Mouse (Mus musculus): Measurements from ENCODE around the gene Dlx3.

Dlx3 gene

DNA sequence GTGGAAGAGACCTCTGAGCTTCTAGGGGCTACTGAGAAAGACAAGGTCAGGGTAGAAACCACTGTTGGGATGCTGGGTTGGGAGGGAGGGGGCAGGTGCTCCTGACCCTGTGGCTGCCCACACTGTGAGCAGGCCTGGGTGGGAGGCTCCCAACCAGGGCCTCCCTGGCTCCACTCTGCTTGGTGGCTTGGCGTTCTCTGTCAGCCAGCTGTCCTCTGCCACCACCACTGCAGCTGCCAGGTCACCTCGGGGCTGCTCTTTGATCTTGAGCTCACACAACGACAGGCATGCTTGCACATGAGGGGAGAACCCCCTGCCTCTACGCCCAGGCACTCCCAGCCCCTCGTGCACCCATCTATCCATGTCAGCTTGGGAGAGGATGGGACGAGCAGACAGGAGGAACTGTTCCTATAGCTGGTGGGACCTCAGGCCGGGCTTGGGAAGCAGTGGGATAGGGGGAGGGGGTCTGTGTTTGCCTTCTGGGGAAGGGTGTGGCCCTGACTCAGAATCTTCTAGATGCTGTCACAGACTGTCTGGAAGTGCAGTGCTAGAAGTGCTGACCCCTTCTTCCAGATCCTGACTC, 5.5 kb downstream of the Dlx3 start:
- no peak for DNase-seq (ENCODE audit: low spot score in 2 of 2)

GRCm38 (mm10) chr11:95126272-95127245, 6.6 kb downstream of the Dlx3 start:
- DNase-seq (ENCODE audit: low spot score in 2 of 2): no peak

DNA sequence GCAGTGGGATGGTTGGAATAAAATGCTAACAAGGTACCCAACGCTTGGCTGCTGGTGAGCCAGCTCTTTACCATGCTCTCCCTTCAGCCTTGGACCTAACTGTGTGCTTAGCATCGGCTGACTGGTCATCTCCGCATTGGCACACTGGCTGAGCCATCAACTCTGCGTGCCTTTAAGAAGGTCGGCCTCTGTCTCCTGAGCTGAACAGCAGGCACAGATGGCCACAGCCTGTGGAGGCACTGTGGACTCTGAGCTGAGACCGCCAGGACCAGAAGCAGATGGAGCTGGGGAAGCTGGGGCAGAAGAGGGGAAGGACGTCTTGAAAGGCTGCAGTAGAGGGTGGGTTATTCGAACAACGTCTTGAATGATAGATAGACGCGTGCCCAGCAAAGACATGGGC, 8.4 kb downstream of the Dlx3 start:
- DNase-seq (ENCODE audit: low spot score in 2 of 2): no peak

- no peak for DNase-seq (ENCODE audit: low spot score in 2 of 2)
Measured at GRCm38 (mm10) chr11:95130668-95131252, 10.8 kb downstream of the Dlx3 start.

- no peak for DNase-seq (ENCODE audit: low spot score in 2 of 2)
Measured at GRCm38 (mm10) chr11:95133321-95133720, 13.4 kb downstream of the Dlx3 start.

- DNase-seq (ENCODE audit: low spot score in 2 of 2): no peak
Measured at GRCm38 (mm10) chr11:95137281-95137680, 17.4 kb downstream of the Dlx3 start.

- no peak for DNase-seq (ENCODE audit: low spot score in 2 of 2)
Measured at GRCm38 (mm10) chr11:95139871-95140270, 20.0 kb downstream of the Dlx3 start.

DNA sequence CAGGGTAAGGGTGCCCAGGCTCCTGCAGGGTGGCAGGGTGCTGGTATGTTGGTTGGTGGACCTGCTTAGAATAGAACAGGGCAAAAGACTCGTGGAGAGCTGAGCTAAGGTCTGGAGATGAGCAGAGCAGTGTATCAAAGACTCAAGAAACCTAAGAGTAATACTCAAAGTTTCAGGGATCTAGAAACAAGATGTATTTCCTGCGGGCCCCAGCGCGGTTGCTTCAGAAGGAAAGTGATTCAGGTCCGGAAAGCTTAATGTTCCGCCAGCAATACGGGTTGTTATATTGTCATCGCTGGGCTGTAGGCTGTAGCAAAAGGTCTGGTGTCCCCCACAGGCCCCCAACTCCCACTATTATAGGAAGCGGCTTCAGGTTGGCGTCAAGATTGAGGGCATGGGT, 22.3 kb downstream of the Dlx3 start:
- DNase-seq (ENCODE audit: low spot score in 2 of 2): no peak

GRCm38 (mm10) chr11:95142980-95143575, 23.2 kb downstream of the Dlx3 start:
- no peak for DNase-seq (ENCODE audit: low spot score in 2 of 2)

GRCm38 (mm10) chr11:95143663-95144062, 23.7 kb downstream of the Dlx3 start:
- no peak for DNase-seq (ENCODE audit: low spot score in 2 of 2)

DNA sequence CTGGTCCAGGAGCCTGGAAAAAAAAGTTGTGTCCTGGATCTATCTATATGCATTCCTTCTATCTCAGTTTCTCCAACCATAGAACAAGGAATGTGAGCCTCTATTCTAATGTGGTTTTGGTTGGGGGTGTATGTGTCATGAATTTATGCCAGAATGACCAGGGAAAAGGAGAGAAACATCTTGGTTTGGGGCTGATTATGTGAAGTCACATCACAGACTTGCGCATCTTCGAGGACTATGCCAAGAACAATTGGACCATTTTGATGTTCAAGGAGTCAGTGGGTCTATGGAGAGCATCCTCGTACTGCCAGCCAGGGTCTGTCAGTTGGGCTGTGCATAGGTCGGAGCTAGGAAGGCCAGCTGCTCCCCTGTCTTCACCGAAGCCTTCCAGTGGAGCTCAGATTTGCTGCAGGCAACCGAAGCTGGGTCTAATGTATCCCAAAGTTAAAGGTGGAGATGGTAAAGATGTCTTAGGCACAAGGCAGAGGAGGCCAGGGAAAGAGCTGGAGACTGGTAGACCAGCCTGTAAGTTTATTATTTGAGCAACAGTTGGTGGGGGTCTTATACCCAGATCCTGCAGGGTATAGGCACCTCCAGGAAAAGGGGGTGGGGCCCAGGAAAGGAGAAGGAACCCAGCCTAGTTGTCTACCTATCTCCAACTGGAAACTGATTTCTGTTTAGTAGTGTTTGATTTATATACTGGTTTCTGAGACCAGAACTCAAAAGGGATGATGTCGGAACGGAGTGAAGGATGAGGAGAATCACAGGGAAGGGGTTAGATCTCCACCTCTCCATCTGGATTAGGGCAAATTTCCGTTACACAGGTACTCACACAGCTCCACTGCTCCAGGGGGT, 24.4 kb downstream of the Dlx3 start:
- no peak for DNase-seq (ENCODE audit: low spot score in 2 of 2)

DNA sequence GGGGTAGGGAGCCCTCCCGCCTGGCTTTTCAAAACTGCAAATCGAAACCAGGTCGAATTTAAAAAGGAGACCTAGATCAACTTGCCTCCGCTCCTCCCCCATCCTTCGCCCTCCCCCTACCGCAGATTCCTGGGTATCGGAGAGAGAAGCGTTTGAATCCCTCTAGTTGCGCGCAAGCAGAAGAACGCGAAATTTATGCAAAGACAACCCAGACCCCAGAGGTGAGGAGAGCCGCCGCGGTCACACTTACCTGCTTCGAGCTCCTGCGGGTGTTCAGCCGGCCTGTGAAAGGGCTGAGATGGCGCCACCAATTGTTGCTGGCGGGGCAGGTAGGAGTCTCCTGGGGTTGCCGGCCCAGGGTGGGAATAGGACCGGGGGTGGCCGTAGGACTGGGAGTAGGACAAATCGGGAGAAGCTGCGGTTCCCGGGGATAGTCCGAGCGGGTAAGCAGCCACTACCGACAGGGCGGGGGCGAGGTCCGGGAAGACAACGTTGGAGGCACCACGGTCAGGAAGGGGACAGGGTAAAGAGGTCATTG, 25.1 kb downstream of the Dlx3 start:
- no peak for DNase-seq (ENCODE audit: low spot score in 2 of 2)

DNA sequence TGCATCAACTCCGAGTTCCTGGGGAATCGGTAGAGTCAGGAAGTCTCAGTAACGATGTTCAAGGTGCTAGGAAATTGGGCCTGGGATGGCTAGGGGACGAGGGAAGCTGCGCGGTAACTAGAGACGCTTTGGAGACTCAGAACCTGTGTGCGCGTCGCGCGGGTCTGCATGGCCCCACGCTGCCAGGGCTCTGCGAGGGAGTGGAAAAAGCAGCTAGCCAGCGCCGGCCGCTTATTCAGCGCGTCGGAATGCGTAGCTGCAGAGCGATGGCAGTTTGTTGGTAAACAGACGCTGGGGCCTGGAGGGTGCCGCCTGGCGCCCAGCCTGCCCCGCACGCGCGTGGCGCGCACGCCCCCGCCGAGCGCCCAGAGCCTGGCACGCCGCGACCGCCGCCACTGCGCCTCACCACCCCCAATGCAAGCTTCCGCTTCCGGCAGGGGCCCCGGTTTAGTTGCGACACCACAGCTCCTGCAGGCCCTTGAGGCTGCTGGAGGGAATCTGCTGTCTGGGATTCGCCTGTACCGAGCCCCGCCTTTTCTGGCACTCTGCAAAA, 26.0 kb downstream of the Dlx3 start, which contains the start of gene Dlx4:
TSS of gene Dlx4 (minus strand) at position 413 of the 553 bp plus-strand sequence.
- no peak for DNase-seq (ENCODE audit: low spot score in 2 of 2)

DNA sequence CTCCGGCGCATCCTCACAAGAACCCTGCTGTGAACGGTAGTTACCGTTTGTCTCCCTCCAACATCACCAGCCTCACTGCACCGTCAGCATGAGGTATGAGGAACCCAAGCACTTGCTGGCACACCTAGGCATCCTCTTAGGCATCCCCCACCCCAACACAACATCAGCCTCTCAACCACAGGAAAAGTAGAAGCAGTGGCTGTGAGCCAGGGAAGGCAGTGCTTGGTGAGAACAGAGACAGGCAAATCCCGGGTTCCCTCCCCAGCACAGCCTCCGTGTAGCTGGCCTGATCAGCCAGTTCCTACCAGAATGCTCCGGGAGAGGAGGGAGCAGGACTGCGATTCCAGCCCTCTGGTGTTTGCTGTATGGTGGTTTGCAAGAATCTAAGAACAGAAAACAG, 28.8 kb downstream of the Dlx3 start:
- DNase-seq (ENCODE audit: low spot score in 2 of 2): no peak

GRCm38 (mm10) chr11:95149462-95150268, 29.7 kb downstream of the Dlx3 start:
- no peak for DNase-seq (ENCODE audit: low spot score in 2 of 2)

GRCm38 (mm10) chr11:95150269-95151049, 30.5 kb downstream of the Dlx3 start:
- DNase-seq (ENCODE audit: low spot score in 2 of 2): no peak

DNA sequence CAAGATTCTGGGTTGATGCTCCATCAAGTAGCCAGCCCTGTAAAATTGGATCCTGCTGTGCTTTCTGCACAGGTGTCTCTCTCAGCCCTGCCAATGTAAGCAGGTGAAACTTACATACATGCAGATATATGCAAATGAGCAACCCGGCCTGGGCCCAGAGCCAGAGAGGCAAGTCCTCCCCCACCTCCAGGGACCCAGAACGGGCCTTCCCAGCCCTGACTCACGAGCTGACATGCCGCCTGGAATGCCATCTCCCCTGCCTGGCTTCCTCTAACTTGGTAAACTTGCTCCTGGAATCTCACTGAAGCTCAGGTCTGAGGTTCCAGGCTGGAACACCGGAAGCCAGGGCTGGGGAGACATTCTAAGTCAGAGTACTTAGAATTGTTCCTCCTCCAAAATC, 33.2 kb downstream of the Dlx3 start:
- DNase-seq (ENCODE audit: low spot score in 2 of 2): no peak

DNA sequence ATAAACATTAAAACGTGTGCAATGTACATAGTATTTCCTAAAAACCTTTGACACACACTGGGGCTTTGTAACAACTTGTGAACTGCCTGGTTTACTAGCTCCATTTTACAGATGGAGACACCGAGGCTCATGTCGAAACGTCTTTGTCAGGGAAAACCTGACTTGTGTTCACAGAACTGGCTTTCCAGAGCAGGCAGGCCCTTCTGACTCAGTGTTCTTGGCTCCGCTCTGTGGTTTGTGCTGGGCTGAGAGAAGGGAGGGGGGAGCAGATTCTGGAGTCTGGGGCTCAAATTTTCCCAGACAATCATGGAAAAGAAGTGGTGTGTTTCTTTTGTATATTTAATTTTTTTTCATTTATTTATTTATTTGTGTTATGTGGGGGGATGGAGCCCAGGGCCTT, 33.8 kb downstream of the Dlx3 start:
- no peak for DNase-seq (ENCODE audit: low spot score in 2 of 2)

DNA sequence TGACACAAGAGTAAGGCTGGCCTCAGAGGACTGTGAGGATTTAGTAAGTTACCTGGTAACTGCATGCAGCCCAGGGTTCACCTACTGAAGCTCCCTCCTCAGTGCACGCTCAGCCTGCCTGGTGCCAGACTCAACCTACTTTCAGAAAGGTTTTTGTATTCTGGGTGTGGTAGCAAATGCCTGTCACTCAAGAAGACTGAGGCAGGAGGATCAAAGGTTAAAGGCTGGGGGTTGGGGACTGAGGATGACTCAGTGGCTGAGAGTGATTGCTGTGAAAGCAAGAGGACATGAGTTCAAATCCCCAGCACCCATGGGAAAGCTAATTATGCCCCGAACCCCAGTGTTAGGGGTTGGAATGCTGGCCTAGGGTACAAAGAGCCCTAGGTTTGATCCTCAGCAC, 35.6 kb downstream of the Dlx3 start:
- no peak for DNase-seq (ENCODE audit: low spot score in 2 of 2)

Measured in right cerebral cortex, adult 2 months (tissue).